Comparison of ENCODE assay signal across 9 mouse cellular contexts in the genomic region with DNA sequence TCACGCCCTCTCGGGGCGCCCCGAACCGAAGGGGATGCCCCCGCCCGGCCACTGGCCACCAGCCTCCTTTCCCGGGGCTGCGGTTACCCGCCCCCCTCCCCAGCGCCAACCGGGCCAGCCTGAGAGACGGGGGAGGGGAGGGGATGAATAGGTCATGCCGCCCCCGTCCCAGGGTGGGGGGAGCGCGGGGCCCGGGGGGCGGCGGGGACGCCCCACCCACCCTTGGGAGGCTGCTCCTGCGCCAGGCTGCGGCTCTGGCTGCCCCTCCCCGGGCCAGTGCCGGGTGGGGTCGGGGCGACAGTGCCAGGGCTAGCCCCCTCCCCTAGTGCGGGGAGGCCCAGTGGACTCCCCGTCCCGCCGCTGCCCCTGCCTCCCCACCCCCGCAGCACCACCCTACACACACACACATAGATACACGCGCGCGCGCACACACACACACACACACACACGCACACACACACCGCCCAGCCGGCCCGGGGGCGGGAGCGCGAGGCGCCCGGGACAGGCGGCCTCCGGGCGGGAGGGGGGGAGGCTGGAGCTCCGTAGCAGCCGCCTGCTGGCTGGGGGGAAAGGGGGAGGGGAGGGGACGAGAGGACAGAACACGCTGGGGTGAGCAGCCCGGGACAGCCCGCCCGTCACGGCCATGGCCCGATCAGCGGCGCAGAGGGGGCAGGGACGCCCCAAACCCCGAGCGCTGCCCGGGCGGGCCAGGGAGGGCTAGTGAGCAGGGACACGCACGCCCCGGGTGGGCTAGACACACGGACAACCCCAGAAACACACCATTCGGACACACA. TPM values are rescaled to one million over a fixed set of nuclear protein-coding genes. Genes with fewer than 3 reads are reported as not detected.
A peak's percentile ranks its signal among the peaks of the same experiment; 100 is the strongest.
DNase-seq lines count a peak whose midpoint lies in the region; ATAC-seq and TF ChIP-seq lines count a peak whose summit lies in the region.
"Had no signal": no experiment of that assay in that cellular context is flagged by ENCODE, and none has a peak within 500 bp of the region (broad histone marks: within the 10 kb centered on the region; RNA-seq: fewer than 3 reads in every experiment).

No protein-coding gene starts in this region.

- CTCF ChIA-PET in Patski (lab: Charles Lee), result no interaction called here

- no peak for TF ChIP-seq CTCF in Patski (IDR thresholded peaks at IDR 0.05)

- peak; percentile 66 for DNase-seq in layer of hippocampus, adult 11-12 months (ENCODE audit: low spot score)
- no peak for DNase-seq in layer of hippocampus, adult 8-10 months (ENCODE audit: low spot score in 2 of 2)
- DNase-seq in Patski (ENCODE audit: low read depth, low spot score), result no peak
- peak; percentile 79 for DNase-seq in embryo, embryonic 11 days
- peak; percentile 53 for DNase-seq in heart, postnatal 4 days
- DNase-seq in liver, result peak; percentile 71
- peak; percentile 80 for DNase-seq in neural tube, embryonic 10.5 days (ENCODE audit: extremely low spot score, low spot score)

- in situ Hi-C loops in Patski (cut with MboI; ENCODE audit: low pct_unique_long_range_greater_than_20kb), result no loop called here

- POLR2A ChIA-PET in Patski (lab: Charles Lee), result interaction anchor here (0.7 to 0.8 kb wide), 2 partner anchors 40 to 43 kb away, joined by 3 to 4 read pairs; no protein-coding TSS in a partner anchor

- H3K27me3 ChIP-seq in Patski, result peaks cover 14% of the 10 kb centered on the region

- peak; percentile 37 for ATAC-seq in Patski
- ATAC-seq in erythroid progenitor cell, adult 5-6 weeks (replicated peaks; ENCODE audit: low FRiP score, poor library complexity, severe bottlenecking), result no peak

RNA-seq across cellular contexts. Expression of gene Nol4l, which starts 1.0 kb away (rescaled TPM):
- total RNA-seq in layer of hippocampus, adult 8-10 months (2022), result 10 to 100 TPM; 44.4 to 47.8 (median 45.1) TPM
- polyA plus RNA-seq in Patski (2021), result 17.8 TPM
- total RNA-seq in heart, postnatal 4 days (2021), result 10 to 100 TPM; 12.0 to 13.5 TPM
- total RNA-seq in erythroid progenitor cell, adult 5-6 weeks (2015; ENCODE audit: low replicate concordance), result 5.0 and 5.8 TPM in 2 replicates
- total RNA-seq in erythroid progenitor cell, adult 5-6 weeks (2017; ENCODE audit: low replicate concordance), result 2.7 and 5.8 TPM in 2 replicates

RNA-seq across cellular contexts. Expression of gene 4930404H24Rik, which starts 36.2 kb away (rescaled TPM):
- total RNA-seq in layer of hippocampus, adult 8-10 months (2022), result 1 to 10 TPM in 1 of 4 experiments, not detected in 3; 1.8 TPM
- polyA plus RNA-seq in Patski (2021), result not detected
- total RNA-seq in heart, postnatal 4 days (2021), result not detected
- total RNA-seq in erythroid progenitor cell, adult 5-6 weeks (2015; ENCODE audit: low replicate concordance), result not detected in 2 replicates
- not detected in 2 replicates for total RNA-seq in erythroid progenitor cell, adult 5-6 weeks (2017; ENCODE audit: low replicate concordance)
- total RNA-seq: left cerebral cortex, adult 8-10 months had no signal

Comparison
In these comparisons a context has a peak if more than half of its experiments do, and no peak if none do; other contexts are left out.
1. DNase-seq: peak in layer of hippocampus, adult 11-12 months (single experiment), embryo, embryonic 11 days (single experiment), heart, postnatal 4 days (single experiment), liver (single experiment) and neural tube, embryonic 10.5 days (single experiment); none in layer of hippocampus, adult 8-10 months (0 of 2) and Patski (single experiment).